Mouse (Mus musculus) forebrain, postnatal 0 days (tissue): ENCODE measurements around the gene Slc27a5. TPM values are rescaled to one million over a fixed set of nuclear protein-coding genes. Genes with fewer than 3 reads are reported as not detected.

Experiments
- ATAC-seq: fragments of 200-750 bp; cut with Nextera tagmentation; 2 replicates; pipeline ENCODE4 v1.8.0; 2017; ENCODE audit warnings: mild to moderate bottlenecking, moderate library complexity
- DNase-seq: peaks from one replicate; pipeline ENCODE4 v3.0.0-alpha.2; 2015
- H3K27ac ChIP-seq: fragments of 300-500 bp; sonication (generic); 2 replicates; pipeline ENCODE4 v1.5.1; 2014; ENCODE audit warnings: low read depth, mild to moderate bottlenecking, antibody characterized with exemption, low read length, moderate library complexity, mixed read lengths
- H3K27me3 ChIP-seq: fragments of 300-500 bp; sonication (generic); 2 replicates; pipeline ENCODE4 v1.6.1; 2014; ENCODE audit warnings: mild to moderate bottlenecking, low read length, mixed read lengths; ENCODE audit not compliant: insufficient read depth
- H3K36me3 ChIP-seq: fragments of 300-500 bp; sonication (generic); 2 replicates; pipeline ENCODE4 v1.6.1; 2014; ENCODE audit warnings: mild to moderate bottlenecking, moderate library complexity; ENCODE audit not compliant: insufficient read depth
- H3K4me1 ChIP-seq: fragments of 300-500 bp; sonication (generic); 2 replicates; pipeline ENCODE4 v1.6.1; 2014; ENCODE audit warnings: antibody characterized with exemption; ENCODE audit not compliant: insufficient read depth
- H3K4me2 ChIP-seq: fragments of 300-500 bp; sonication (generic); 2 replicates; pipeline ENCODE4 v1.6.1; 2014; ENCODE audit warnings: low read depth, mild to moderate bottlenecking, moderate library complexity
- H3K4me3 ChIP-seq: fragments of 300-500 bp; sonication (generic); 2 replicates; pipeline ENCODE4 v1.5.1; 2014; ENCODE audit warnings: low read depth, low read length, mixed read lengths
- H3K9ac ChIP-seq: fragments of 300-500 bp; sonication (generic); 2 replicates; pipeline ENCODE4 v1.6.1; 2014; ENCODE audit warnings: mild to moderate bottlenecking
- H3K9me3 ChIP-seq: fragments of 300-500 bp; sonication (generic); 2 replicates; pipeline ENCODE4 v1.6.1; 2016; ENCODE audit warnings: low read length
- CTCF ChIP-seq: sonication (generic); IDR thresholded peaks from 2 replicates; pipeline ENCODE4 v1.5.1; 2016; ENCODE audit warnings: antibody characterized with exemption, control low read depth, low read depth
- WGBS: fragments of 180-500 bp; shearing (Covaris S2); extraction: QIAGEN DNeasy Blood & Tissue Kit; methylation state at CpG from one replicate; pipeline ENCODE4 v1.1.7; 2014; 5-methylcytosine and 5-hydroxymethylcytosine counted together
- polyA plus RNA-seq: library from polyadenylated mRNA; unstranded; fragments of >200 nt; fragmentation: Nextera tagmentation; extraction: Ambion mirVana; gene quantifications from 2 replicates; pipeline ENCODE4 v1.2.1, GENCODE M21; 2015
- total RNA-seq: library from RNA; depleted of rRNA; stranded (reverse); fragments of >200 nt; gene quantifications from 2 replicates; pipeline ENCODE4 v1.2.3, GENCODE M21; 2014

Gene Slc27a5
- total and polyA plus RNA-seq, 2 experiments from 2014 or later = 0.18 to 0.43 TPM

DNA sequence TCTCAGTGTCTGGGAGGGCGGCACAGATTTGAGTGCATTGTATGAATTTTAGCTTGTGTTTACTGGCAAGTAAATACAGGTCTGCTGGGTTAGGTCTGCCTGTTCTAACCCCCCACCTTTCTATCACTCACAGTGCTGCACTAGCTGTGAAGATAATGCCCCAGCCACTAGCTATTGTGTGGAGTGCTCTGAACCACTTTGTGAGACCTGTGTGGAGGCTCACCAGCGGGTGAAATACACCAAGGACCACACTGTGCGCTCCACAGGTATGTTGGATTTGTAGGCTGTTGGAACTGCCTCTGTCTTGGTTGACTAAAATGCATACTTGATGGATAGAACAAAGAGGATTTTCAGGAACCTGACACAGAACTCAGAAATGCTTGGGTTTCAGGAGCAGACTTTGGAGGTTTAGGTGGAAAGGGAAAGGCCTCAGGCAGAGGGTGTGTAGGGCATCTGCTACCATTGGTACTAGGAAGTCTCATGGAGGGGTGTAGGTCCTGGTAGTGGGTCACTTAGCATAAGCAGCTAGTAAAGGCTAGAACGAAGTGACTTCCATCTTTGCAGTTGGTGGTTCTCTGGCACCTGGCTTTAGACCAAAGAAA is 27.6 kb upstream of the Slc27a5 start:
- Histone ChIP-seq H3K9me3 (no peaks in the 10 kb centered on the region), H3K4me1 (peaks cover 11% of the 10 kb centered on the region), H3K36me3 (peaks cover 46% of the 10 kb centered on the region), H3K27me3 (no peaks in the 10 kb centered on the region), H3K9ac (peak overlapping the region; percentile 82), H3K27ac (peak overlapping the region; percentile 99), H3K4me3 (peak overlapping the region; percentile 89), H3K4me2 (peak overlapping the region; percentile 95)
- DNase-seq (no peak), ATAC-seq (no peak)
- 29% methylated on average over 4 of the region's 4 CpGs for WGBS
- TF ChIP-seq CTCF = no peak

DNA sequence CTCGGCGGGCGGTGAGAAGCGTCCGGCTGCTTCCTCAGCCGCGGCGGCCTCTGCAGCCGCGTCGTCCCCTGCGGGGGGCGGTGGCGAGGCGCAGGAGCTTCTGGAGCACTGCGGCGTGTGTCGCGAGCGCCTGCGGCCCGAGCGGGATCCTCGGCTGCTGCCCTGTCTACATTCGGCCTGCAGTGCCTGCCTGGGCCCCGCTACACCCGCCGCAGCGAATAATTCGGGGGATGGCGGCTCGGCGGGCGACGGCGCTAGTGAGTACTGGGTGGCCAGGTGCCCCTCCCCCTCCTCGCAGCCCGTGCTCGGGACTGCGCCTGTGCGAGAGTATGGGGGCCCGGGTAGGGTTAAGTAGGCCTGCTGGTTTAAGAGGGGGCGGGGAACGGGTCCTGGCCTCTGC is 26.8 kb upstream of the Slc27a5 start:
- peak; percentile 56 for TF ChIP-seq CTCF
- Histone ChIP-seq H3K4me1 (peaks cover 11% of the 10 kb centered on the region), H3K9ac (peak overlapping the region; percentile 82), H3K9me3 (no peaks in the 10 kb centered on the region), H3K27ac (peak overlapping the region; percentile 99), H3K4me3 (peak overlapping the region; percentile 89), H3K4me2 (peak overlapping the region; percentile 95), H3K36me3 (peaks cover 38% of the 10 kb centered on the region), H3K27me3 (no peaks in the 10 kb centered on the region)
- WGBS = 2% methylated on average over 44 of the region's 44 CpGs
- peak; percentile 84 for DNase-seq
- ATAC-seq = peak; percentile 55

DNA sequence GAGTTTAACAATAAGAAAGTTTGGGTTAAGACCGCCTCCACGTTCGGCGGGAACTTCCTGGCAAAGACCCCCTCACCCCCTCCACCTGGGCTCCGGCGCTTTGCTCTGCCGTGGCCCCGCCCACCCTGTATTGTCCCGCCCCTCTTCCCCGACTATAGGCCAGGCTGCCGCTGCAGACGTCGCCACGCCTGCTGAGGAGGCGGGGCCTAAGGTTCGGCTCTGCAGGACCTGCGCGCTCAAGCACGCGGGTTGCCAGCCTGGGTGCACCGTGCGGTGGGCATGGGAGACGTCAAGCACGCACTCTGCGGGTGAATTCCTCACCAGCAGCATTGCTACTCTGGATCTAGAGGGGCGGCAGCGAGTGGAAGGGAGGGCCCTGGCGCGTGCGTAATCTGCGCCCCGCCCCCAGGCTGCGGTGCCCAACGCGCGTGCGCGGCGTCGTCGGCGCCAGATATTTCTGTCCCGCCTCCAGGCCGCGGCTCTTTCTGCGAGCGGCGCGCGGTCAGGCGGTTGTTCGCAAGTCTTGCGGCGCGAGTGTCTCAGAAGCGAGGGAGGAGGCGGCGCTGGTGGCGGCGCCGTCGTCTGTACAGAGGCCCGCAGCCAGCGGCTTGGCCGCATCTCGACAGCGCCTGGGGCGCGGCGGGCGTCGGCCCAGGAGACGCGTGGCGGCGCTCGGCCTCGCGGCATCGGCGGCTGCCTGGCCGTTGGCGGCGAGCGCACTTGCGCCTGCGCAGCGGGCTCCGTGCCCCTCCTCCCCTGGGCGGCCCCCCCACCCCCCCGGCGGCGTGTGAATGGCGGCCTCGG is 26.1 kb upstream of the Slc27a5 start:
- Histone ChIP-seq H3K27me3 (no peaks in the 10 kb centered on the region), H3K9me3 (no peaks in the 10 kb centered on the region), H3K4me1 (peaks cover 11% of the 10 kb centered on the region), H3K4me2 (peak overlapping the region; percentile 95), H3K27ac (peak overlapping the region; percentile 99), H3K36me3 (peaks cover 31% of the 10 kb centered on the region), H3K9ac (peak overlapping the region; percentile 82), H3K4me3 (peak overlapping the region; percentile 89)
- peak; percentile 98 for DNase-seq
- 3% methylated on average over 92 of the region's 95 CpGs for WGBS
- peak; percentile 50 for TF ChIP-seq CTCF
- ATAC-seq = peak; percentile 92

DNA sequence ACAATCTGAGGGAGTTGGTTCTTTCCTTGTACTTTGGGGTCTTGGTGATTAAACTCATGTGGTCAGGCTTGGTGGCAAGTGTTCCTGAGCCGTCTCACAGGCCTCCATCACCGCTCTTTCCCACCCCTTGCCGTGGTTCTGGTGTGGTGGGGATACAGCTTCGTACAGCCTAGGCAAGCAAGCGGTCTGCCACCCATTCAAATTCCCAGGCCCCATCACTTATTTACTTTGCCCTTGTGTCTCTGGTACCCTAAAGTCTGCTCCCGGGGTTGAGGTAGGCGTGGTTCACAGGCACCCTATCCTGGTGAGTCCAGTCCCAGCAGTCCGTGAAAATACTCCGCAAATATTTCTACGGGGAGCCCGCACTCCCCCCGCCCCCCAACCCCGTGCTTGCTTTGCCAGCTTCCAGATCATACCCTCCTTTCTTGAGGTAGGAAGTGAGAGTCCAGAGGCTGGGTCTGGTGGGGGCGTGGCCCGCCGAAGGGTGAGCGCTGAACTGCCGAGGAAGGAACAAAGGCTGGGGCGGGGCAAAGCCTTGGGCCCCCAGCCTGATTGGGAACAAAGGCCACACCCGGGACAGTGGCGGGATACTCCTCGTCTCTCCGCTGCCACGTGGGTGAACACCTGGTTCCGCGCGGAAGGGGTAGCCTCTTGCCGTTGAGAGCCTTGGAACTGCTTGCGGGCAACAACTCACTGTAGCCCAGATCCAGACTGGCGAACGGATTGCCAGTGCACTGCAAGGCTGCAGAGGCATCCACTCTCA is 25.0 kb upstream of the Slc27a5 start:
- WGBS = 3% methylated on average over 31 of the region's 31 CpGs
- Histone ChIP-seq H3K4me1 (peaks cover 11% of the 10 kb centered on the region), H3K9me3 (no peaks in the 10 kb centered on the region), H3K9ac (peak overlapping the region; percentile 82), H3K4me2 (peak overlapping the region; percentile 95), H3K4me3 (peak overlapping the region; percentile 89), H3K27me3 (no peaks in the 10 kb centered on the region), H3K36me3 (peaks cover 19% of the 10 kb centered on the region), H3K27ac (peak overlapping the region; percentile 99)
- ATAC-seq (0 out of 2 replicates have a peak, but pooled peaks have one; percentile 1), DNase-seq (peak; percentile 69)
- TF ChIP-seq CTCF = no peak

DNA sequence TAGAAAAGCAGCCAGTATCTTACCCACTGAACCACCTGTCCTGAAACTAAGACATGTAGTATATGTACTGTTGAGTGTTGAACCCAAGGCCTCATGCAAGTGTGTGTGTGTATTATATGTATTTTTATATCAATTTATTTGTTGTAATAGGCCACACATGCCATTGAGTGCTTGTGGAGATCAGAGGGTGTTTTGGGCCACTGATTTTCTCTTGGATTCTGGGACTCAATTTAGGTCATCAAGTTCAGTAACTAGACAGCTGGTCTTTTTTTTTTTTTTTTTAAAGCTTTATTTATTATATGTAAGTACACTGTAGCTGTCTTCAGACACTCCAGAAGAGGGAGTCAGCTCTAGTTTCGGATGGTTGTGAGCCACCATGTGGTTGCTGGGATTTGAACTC is 17.2 kb upstream of the Slc27a5 start:
- H3K27me3 ChIP-seq = no peaks in the 10 kb centered on the region
- 86% methylated on average over 1 of the region's 1 CpGs for WGBS
- no peak overlapping the region for H3K9ac ChIP-seq
- 0 out of 2 replicates have a peak, but pooled peaks cover 5% of the 10 kb centered on the region for H3K4me1 ChIP-seq
- no peak overlapping the region for H3K27ac ChIP-seq
- DNase-seq (no peak), ATAC-seq (no peak)
- no peaks in the 10 kb centered on the region for H3K9me3 ChIP-seq
- TF ChIP-seq CTCF = no peak
- H3K4me3 ChIP-seq = no peak overlapping the region
- no peak overlapping the region for H3K4me2 ChIP-seq
- no peaks in the 10 kb centered on the region for H3K36me3 ChIP-seq

DNA sequence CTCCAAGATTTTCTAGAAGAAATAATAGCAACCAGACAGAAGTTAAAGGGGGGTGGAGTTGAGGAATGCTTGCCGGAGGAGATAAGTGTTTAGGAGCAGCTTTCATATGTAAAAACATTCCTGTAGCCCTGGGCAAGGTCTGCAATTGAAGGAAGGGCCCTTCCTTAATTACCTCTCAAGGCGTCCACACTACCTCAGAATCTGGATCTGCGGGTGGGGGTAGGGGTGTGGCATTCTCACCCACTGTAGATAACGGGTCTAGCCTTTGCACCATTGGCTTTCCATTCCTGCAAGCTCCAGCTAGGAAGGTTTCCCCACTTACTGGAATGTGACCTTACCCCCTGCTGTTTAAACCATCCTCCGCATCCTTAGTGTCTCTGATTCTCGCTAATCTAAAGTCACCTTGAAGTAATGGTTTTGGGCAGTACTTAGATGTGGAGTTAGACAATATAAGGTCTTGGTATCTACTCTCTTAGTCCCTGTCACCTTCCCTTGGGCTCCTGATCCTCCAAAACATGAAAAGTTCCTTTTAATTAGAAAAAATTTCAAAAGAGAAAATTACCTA is 16.4 kb upstream of the Slc27a5 start:
- 0 out of 2 replicates have a peak, but pooled peaks cover 6% of the 10 kb centered on the region for H3K4me1 ChIP-seq
- no peak for DNase-seq

More for the DNA sequence above, 16.4 kb upstream of the Slc27a5 start:
- Histone ChIP-seq H3K4me2 (no peak overlapping the region), H3K9ac (no peak overlapping the region), H3K9me3 (no peaks in the 10 kb centered on the region), H3K27me3 (no peaks in the 10 kb centered on the region), H3K4me3 (no peak overlapping the region), H3K36me3 (no peaks in the 10 kb centered on the region), H3K27ac (no peak overlapping the region)
- TF ChIP-seq CTCF = no peak
- ATAC-seq = no peak
- WGBS = 40% methylated on average over 6 of the region's 6 CpGs
